Mouse (Mus musculus) C2C12 (cell line): ENCODE results near the gene Zfp746. TPM values are rescaled to one million over a fixed set of nuclear protein-coding genes. Genes with fewer than 3 reads are reported as not detected.

Source experiments
- H3K27me3 ChIP-seq: one replicate; pipeline ENCODE4 v1.6.1; 2011; ENCODE audit not compliant: control insufficient read depth, insufficient read depth, insufficient read length
- H3K36me3 ChIP-seq: one replicate; pipeline ENCODE4 v1.6.1; 2011; ENCODE audit not compliant: control insufficient read depth, insufficient read depth
- H3K4me3 ChIP-seq: one replicate; pipeline ENCODE4 v1.5.1; 2011; ENCODE audit warnings: mild to moderate bottlenecking, control low read depth; ENCODE audit not compliant: poor library complexity, insufficient read depth, severe bottlenecking
- H3K79me2 ChIP-seq: one replicate; pipeline ENCODE4 v1.6.1; 2011; ENCODE audit not compliant: control insufficient read depth, insufficient read depth
- H3K79me3 ChIP-seq: one replicate; pipeline ENCODE4 v1.6.1; 2011; ENCODE audit warnings: low read depth, control low read depth
- H3ac ChIP-seq: one replicate; pipeline ENCODE3; 2011; ENCODE audit warnings: low read depth; ENCODE audit not compliant: control insufficient read depth, insufficient read length
- CEBPB ChIP-seq: IDR thresholded peaks from one replicate; pipeline ENCODE4 v1.6.1; 2011; ENCODE audit warnings: low read depth, mild to moderate bottlenecking, control low read depth, moderate library complexity
- CTCF ChIP-seq: IDR thresholded peaks from one replicate; pipeline ENCODE4 v1.5.1; 2011; ENCODE audit not compliant: control insufficient read depth, insufficient read depth, insufficient read length
- FOSL1 ChIP-seq: IDR thresholded peaks from one replicate; pipeline ENCODE4 v1.8.0; 2011; ENCODE audit warnings: mild to moderate bottlenecking, low read length; ENCODE audit not compliant: poor library complexity, insufficient read depth, severe bottlenecking
- MAX ChIP-seq: IDR thresholded peaks from one replicate; pipeline ENCODE4 v1.6.1; 2011; ENCODE audit warnings: mild to moderate bottlenecking, control low read depth
- MYOD1 ChIP-seq: IDR thresholded peaks from one replicate; pipeline ENCODE4 v1.6.1; 2011; ENCODE audit warnings: low read depth; ENCODE audit not compliant: control insufficient read depth, insufficient read length
- MYOG ChIP-seq: IDR thresholded peaks from one replicate; pipeline ENCODE4 v1.6.1; 2011; ENCODE audit not compliant: control insufficient read depth, insufficient read length; ENCODE audit errors: extremely low read depth
- USF1 ChIP-seq: IDR thresholded peaks from one replicate; pipeline ENCODE4 v1.6.1; 2011; ENCODE audit warnings: low read depth, mild to moderate bottlenecking, control low read depth, moderate library complexity
- polyA plus RNA-seq: library from polyadenylated mRNA; unstranded; fragments of >200 nt; fragmentation: generic; extraction: Trizol; gene quantifications from one replicate; pipeline ENCODE4 v1.2.1, GENCODE M21; 2012; ENCODE audit warnings: missing spikeins

The Zfp746 gene
- polyA plus RNA-seq, 1 experiment: 13.5 TPM

DNA sequence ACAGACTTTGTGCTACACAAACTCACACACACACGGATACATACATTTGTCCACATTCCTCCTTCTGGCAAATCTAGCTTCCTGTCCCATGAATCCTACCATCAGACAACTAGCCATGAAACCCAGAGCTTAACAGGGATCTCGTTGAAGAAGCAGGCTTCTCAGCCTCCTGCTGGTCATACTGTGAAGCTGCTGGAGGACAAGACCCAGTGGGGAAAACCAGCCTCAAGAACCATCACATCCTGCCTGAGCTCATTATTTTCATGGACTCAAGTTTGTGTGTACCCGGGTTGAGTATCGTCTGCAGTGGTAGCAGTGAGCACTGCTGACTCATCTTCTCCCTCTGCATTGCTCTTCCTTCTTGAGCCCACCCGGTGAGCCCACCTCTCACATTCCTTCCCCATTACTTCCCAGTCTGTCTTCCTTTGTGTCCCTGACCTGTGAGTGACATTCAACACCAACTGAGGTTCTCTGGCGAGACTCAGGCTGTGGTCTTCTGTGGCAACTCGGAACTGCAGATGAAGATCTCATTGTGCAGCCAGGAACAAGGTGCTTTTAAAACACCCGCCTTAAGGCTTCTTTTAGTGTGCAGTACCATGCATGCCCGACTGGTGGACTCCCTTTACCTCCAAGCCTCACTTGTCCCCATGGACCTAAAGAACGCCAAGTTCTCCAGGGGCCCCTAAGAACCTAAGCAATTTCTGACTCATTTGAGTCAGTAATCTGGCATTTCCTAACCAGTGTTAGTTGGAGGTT lies 60.3 kb downstream of the Zfp746 start:
- Histone ChIP-seq H3K79me2 (no peaks in the 10 kb centered on the region), H3ac (no peak overlapping the region), H3K79me3 (no peaks in the 10 kb centered on the region), H3K36me3 (peaks cover 77% of the 10 kb centered on the region), H3K4me3 (no peak overlapping the region), H3K27me3 (no peaks in the 10 kb centered on the region)
- TF ChIP-seq USF1: no peak
- TF ChIP-seq CEBPB: no peak
- no peak for TF ChIP-seq FOSL1
- no peak for TF ChIP-seq MAX
- TF ChIP-seq CTCF: no peak
- no peak for TF ChIP-seq MYOD1
- no peak for TF ChIP-seq MYOG

DNA sequence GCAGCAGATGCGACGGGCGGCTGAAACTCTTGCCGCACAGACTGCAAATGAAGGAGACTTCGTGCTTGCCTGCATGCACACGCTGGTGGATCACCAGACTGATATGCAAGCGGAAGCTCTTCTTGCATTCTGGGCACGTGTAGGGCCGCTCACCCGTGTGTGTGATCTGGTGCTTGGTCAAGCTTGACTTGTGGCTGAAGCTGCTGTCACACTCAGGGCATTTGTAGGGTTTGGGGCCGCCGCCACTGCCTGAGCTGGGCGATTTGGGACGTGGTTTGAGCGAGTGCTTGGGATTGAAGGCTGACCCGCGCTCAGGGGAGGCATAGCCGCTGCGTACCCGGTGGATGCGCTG lies 61.4 kb downstream of the Zfp746 start:
- no peak overlapping the region for H3ac ChIP-seq
- no peaks in the 10 kb centered on the region for H3K79me3 ChIP-seq
- H3K36me3 ChIP-seq: peaks cover 66% of the 10 kb centered on the region
- TF ChIP-seq CEBPB: no peak
- no peak for TF ChIP-seq USF1
- no peaks in the 10 kb centered on the region for H3K79me2 ChIP-seq
- no peak overlapping the region for H3K4me3 ChIP-seq
- H3K27me3 ChIP-seq: no peaks in the 10 kb centered on the region

DNA sequence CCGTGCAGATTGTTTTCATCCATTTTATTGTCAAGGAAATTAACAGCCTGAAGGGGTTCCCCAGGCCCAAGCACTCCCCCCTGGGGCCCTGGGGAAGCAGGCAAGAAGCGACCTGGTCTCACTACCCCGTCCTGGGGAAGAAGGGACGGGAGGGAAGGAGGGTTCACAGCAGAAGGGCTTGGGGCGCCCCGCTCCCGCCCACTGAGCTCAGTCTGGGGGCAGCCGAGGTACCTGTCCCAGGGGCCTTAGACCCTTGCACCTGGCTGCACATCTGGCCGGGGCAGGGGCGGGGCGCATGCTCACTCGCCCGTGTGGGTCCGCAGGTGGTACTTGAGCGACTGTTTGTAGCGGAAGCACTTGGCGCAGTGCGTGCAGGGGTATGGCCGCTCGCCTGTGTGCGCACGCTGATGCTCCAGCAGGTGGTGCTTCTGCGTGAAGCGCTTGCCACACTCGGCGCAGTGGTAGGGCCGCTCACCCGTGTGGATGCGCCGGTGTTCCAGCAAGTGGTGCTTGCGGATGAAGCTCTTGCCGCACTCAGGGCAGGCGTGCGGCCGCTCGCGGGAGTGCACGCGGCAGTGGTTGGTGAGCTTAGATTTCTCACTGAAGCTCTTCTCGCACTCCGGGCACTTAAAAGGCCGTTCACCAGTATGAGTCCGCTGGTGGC lies 61.9 kb downstream of the Zfp746 start:
- H3K36me3 ChIP-seq: peaks cover 65% of the 10 kb centered on the region
- no peak for TF ChIP-seq CEBPB
- TF ChIP-seq MYOD1: no peak
- TF ChIP-seq MYOG: no peak
- no peak for TF ChIP-seq USF1
- TF ChIP-seq MAX: no peak
- no peak for TF ChIP-seq FOSL1
- no peak for TF ChIP-seq CTCF
- H3K4me3 ChIP-seq: no peak overlapping the region
- no peaks in the 10 kb centered on the region for H3K79me2 ChIP-seq
- H3ac ChIP-seq: no peak overlapping the region
- H3K79me3 ChIP-seq: no peaks in the 10 kb centered on the region
- no peaks in the 10 kb centered on the region for H3K27me3 ChIP-seq

DNA sequence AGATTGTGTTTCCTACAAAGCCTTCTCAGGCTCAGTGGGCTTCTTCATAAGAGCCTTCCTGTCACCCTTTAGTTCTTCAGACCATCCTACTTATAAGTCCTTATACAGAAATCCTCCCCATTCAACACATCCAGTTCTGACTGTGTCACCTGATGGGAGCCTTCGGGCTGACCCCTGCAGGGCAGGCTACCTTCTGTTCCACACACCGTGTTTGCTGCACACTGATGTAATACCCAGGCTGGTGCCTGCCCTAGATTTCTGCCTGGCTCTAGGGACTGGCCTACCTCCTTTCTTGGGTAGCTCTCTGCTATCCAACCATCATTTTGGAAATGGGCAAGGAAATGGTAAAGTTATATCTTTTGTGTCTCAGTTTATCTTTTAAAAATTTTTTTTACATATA lies 63.7 kb downstream of the Zfp746 start:
- no peak overlapping the region for H3K4me3 ChIP-seq
- H3K79me3 ChIP-seq: no peaks in the 10 kb centered on the region
- peaks cover 50% of the 10 kb centered on the region for H3K36me3 ChIP-seq
- no peaks in the 10 kb centered on the region for H3K27me3 ChIP-seq
- no peaks in the 10 kb centered on the region for H3K79me2 ChIP-seq
- TF ChIP-seq USF1: no peak
- TF ChIP-seq MYOG: no peak
- no peak for TF ChIP-seq CTCF
- no peak for TF ChIP-seq MYOD1
- no peak for TF ChIP-seq MAX
- no peak for TF ChIP-seq FOSL1
- TF ChIP-seq CEBPB: no peak
- H3ac ChIP-seq: no peak overlapping the region

DNA sequence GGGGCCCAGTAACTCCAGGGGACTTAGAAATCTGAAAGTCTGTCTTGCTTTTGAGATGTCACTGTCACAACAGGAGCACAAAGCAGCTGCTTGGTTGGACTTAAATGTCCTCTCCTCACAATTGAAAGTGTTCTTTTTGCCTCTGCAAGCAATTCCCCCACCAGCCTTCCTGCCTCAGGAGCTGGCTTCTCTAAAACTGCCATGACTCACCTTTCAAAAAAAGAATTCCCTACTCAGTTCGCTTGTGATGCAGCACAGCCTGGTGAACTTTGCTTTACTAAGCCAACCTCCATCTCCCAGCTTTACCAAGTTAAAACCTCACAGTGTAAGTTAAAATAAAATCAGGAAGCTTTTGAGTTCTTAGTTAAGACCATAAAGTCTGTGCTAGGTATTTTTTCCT lies 64.7 kb downstream of the Zfp746 start:
- Histone ChIP-seq H3K79me3 (no peaks in the 10 kb centered on the region), H3K4me3 (no peak overlapping the region), H3K79me2 (no peaks in the 10 kb centered on the region), H3ac (no peak overlapping the region), H3K36me3 (peaks cover 41% of the 10 kb centered on the region), H3K27me3 (no peaks in the 10 kb centered on the region)
- no peak for TF ChIP-seq CEBPB
- TF ChIP-seq MYOD1: no peak
- TF ChIP-seq MYOG: no peak
- no peak for TF ChIP-seq CTCF
- TF ChIP-seq USF1: no peak
- no peak for TF ChIP-seq FOSL1
- TF ChIP-seq MAX: no peak

DNA sequence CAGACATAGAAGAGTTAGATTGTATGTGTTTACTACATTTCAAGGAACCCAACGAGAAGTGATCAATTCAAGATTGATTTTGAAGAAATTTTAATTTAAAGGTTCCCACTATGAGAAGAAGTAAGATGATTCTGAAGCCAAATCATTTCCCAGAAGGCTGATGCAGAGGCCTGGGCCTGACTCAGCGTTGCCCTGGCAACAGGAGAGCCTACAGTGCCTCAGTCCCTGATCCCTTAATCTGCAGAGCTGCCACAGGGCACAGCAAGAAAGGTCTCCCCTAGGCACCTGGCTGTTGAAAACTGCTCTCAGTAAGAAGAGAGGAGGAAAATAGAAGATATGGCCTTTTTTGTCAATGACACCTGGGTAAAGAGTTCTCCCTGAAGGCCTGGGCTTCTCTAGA lies 66.4 kb downstream of the Zfp746 start:
- Histone ChIP-seq H3ac (no peak overlapping the region), H3K79me3 (no peaks in the 10 kb centered on the region), H3K79me2 (no peaks in the 10 kb centered on the region), H3K27me3 (no peaks in the 10 kb centered on the region), H3K4me3 (no peak overlapping the region), H3K36me3 (peaks cover 24% of the 10 kb centered on the region)
- no peak for TF ChIP-seq USF1
- no peak for TF ChIP-seq FOSL1
- TF ChIP-seq MAX: no peak
- TF ChIP-seq MYOD1: no peak
- no peak for TF ChIP-seq CEBPB
- no peak for TF ChIP-seq MYOG
- TF ChIP-seq CTCF: no peak
